Mouse (Mus musculus) hematopoietic multipotent progenitor cell, adult 10-12 weeks (in vitro differentiated cells): Measurements from ENCODE around the gene Olfr419. TPM values are rescaled to one million over a fixed set of nuclear protein-coding genes. Genes with fewer than 3 reads are reported as not detected.

Source experiments
- polyA plus RNA-seq: library from polyadenylated mRNA; stranded (reverse); fragments of >175 nt; gene quantifications from 2 replicates; pipeline ENCODE4 v1.2.3, GENCODE M21; 2012; ENCODE audit warnings: low replicate concordance

Olfr419 gene
- not detected in 2 replicates for polyA plus RNA-seq

DNA sequence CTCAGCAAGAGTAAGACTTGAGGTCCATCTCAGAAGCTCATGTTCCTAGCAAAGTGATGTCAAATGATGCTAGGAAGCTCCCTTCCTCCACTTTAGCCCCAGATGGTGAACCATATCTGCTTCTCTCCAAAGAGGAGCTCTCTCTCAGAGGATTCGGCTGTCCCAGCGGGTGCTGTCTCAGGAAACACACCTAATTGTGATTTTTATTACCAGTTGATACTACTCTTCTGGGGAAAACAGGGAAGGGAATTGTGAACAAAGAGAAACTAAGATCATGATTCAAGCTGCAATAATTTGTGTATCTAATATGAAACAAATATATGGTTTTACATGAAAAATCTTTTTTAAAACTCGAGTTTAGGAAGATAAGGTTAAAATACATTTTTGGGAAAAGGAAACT, at the start of gene Olfr419:
TSS of gene Olfr419 (minus strand) at position 101 of the 400 bp plus-strand sequence.

Other genes with a start within 250 kb of the Olfr419 start
- gene Ifi205, start 220.3 kb downstream of the Olfr419 start, polyA plus RNA-seq: 2.0 and 2.1 TPM in 2 replicates
- 0.15 and 0.42 TPM in 2 replicates for gene Olfr433, start 211.4 kb downstream of the Olfr419 start, polyA plus RNA-seq
- 0.12 TPM in 1 of 2 replicates, not detected in the other for gene Olfr432, start 202.9 kb downstream of the Olfr419 start, polyA plus RNA-seq
- gene Olfr430, start 185.5 kb downstream of the Olfr419 start, polyA plus RNA-seq: not detected in 2 replicates
- not detected in 2 replicates for gene Olfr429, start 167.7 kb downstream of the Olfr419 start, polyA plus RNA-seq
- not detected in 2 replicates for gene Olfr427, start 155.2 kb downstream of the Olfr419 start, polyA plus RNA-seq
- not detected in 2 replicates for gene Olfr231, start 130.9 kb downstream of the Olfr419 start, polyA plus RNA-seq
- not detected in 2 replicates for gene Olfr424, start 120.5 kb downstream of the Olfr419 start, polyA plus RNA-seq
- not detected in 2 replicates for gene Olfr420, start 96.4 kb downstream of the Olfr419 start, polyA plus RNA-seq
- 0.08 and 3.7 TPM in 2 replicates for gene Spta1, start 79.3 kb downstream of the Olfr419 start, polyA plus RNA-seq
- gene Mptx1, start 78.5 kb upstream of the Olfr419 start, polyA plus RNA-seq: not detected in 2 replicates
- not detected in 2 replicates for gene Olfr417, start 113.1 kb upstream of the Olfr419 start, polyA plus RNA-seq
- gene Olfr248, start 139.0 kb upstream of the Olfr419 start, polyA plus RNA-seq: not detected in 2 replicates
- not detected in 2 replicates for gene Olfr414, start 172.0 kb upstream of the Olfr419 start, polyA plus RNA-seq
- gene Olfr220, start 190.0 kb upstream of the Olfr419 start, polyA plus RNA-seq: not detected in 2 replicates
- gene Fmn2, start 249.8 kb upstream of the Olfr419 start, polyA plus RNA-seq: 0.02 and 0.03 TPM in 2 replicates